Mouse (Mus musculus) B cell, adult 2 months (primary cell): Measurements from ENCODE around the gene Stx18.

Experiments
- DNase-seq, 2 experiments: peaks; one replicate each; pipeline ENCODE4 v3.0.0; 2022

The Stx18 gene

DNA sequence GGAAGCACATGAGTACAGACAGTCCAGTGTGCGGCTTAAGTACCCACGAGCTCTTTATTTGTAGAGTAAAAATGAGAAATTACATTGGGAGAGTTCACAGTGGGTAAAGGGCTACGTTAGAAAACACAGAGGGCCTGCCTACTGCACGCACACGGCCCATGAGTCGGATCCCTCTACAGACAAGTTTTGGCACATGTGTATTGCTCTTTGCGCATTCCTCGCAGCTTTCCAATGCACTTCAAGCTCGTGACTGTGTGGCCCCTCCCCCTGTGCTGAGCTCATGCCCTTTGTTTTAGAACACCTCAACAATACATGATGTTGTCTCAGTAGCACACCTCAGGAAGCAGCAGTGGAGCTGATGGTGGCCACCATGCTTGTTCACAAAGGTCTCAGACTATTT is 98.6 kb downstream of the Stx18 start:
- no peak for DNase-seq

DNA sequence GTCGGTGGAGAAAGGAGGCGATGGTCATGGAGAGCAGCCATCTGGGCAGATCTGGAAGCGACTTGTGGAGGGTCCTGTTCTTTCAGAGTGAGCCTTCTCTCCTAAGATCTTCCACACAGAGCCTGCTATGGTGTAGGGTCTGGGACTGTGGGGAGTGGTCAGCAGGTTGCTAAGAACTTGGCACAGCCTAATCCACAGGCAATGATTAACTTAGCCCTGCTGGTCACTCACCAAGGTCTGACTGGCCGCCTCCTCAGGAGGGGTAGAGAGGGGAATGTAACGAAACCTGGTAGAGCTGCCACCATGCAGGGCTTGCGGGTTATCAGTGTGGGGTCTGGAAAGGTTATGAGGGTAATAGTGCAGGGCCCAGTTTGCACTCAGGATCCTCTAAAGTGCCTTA is 102.4 kb downstream of the Stx18 start:
- no peak for DNase-seq

DNA sequence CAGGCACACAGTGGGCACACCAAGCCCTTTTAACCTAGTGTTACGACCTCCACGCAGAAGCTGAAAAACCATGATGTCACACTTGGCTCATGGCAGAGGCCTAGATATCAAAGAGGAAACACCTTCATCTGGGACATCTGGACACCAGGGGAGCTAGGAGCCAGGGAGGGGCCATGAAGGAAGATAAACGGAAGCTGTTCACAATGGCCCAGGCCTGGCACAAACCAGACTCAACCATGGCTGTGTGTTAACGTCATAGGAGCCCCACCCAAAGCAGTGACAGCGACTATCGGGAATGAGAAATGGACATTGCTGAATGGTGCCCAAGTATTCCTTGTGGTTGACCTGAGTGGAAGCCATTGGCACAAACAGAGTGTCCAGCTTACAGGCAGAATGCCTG is 108.0 kb downstream of the Stx18 start:
- DNase-seq, result no peak

DNA sequence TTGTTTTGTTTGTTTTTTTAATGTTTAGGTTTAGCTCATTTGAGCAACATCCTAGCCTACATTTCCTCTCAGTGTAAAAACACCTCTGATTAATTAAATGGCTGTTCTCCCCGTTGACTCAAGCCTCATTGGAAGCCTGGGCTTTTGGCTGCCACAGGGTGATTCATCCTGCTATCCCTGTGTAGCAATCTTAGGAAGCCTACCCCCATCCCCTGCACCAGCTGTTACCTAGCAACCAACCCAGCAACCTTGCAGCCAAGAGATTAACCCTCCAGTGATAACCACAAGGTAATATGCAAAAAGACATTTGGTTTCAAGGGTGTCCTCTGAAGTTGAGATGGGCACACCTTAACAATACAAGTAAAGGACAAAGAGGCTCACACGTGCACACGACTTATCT is 112.7 kb downstream of the Stx18 start:
- no peak for DNase-seq

DNA sequence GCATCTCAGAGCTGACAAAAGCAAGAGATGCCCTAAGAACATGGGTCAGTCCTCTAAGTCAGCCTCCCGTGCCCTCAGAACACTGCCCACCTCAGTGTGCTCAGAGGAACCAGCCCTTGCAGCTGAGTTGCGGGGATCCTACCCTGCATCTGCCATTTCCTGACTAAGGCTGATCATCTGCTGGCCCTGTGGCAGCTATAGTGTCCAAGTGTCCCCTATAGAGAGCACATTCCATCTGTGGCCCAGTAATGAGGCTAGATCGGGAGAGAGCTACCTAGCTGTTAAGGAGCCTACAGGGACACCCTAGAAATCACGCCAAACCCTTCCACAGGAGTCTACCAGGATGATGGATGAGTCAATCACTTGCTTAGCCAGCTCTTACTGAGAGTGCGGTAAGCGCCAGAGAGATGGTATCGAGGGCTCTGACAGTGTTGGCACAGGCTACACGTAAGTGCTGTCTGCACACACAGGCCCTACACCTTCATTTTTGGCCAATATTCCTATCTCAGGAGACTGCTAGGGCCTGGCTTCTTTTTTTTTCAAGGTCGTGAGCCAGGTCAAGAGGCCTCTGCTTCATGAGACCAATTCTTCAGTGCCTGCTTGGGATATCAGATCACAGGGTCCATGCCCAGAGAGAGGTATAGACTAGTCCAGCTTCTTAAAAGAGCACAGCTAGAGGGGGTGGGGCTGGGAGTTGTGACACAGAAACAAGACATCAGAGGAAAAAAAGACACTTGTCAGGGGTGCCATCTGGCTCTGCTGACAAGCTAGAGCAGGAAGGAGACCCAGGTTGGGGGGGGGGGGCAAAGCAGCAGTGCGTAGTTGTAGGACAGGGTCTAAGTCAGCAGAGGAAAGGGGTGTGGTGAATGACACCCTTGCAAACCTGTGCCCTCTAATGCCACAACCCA is 113.9 kb downstream of the Stx18 start:
- no peak for DNase-seq

DNA sequence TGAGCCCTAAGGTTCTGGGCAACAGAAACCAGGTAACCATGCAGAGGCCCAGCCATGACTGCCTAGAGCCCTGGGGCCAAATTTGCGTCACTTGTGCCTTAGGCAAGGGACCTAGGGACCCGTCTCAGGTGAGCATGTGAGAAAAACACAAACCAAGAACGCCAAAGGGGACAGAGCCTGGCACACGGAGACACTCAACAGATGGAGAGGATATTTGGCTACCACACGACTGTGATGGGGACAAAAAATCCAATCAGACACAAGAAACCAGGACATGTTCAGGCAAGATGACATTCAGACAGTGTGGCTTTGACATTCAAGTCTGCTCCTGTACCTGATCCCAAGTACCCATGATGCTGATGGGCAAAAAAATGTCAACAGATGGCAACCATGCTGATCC is 115.1 kb downstream of the Stx18 start:
- DNase-seq, result no peak

DNA sequence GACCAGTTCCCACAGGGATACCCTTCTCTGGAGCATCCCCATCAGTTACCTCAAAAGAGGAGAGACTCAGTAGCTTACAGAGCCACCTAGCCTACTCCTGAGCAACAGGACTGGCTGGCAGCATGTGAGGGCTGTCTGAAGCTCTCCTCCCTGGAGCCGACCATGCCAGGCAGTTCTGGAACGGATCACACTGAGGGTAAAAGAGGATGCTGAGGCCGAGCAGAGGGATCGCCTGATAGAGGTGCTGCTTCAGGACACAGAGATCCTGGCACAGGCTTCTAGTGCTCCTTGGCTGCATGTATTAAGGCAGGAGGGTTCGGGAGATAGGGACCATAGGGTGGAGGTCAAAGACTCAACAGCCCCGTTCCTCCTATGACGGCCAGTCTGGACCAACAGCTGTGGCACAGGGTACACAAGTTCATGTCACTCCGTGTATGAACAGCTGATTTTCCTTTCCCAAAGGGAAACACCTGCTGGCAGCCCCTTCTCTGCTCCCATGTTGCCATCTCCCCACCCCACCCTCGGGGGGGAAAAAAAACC is 119.0 kb downstream of the Stx18 start:
- DNase-seq, result no peak

DNA sequence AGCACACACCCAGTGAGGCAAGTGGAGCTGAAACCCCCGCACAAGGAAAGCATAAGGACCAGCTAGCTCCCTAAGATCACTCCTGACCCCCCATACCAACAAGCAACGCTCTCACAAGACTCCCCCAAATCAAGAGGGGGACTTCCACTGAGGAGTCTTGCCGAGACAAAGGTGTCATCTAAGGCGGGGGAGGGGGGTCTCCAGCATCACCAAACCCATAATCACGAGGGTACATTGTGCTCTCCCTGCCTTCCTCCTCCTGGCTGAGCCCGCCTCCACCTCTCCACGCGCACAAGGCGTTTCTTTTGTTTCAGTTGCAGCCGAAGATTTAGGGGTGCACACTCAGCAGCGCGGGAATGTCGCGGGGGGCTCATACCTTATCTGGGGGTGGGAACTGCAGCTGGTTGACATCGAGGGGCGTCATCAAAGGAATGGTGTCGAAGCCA is 120.0 kb downstream of the Stx18 start:
- DNase-seq, result no peak

DNA sequence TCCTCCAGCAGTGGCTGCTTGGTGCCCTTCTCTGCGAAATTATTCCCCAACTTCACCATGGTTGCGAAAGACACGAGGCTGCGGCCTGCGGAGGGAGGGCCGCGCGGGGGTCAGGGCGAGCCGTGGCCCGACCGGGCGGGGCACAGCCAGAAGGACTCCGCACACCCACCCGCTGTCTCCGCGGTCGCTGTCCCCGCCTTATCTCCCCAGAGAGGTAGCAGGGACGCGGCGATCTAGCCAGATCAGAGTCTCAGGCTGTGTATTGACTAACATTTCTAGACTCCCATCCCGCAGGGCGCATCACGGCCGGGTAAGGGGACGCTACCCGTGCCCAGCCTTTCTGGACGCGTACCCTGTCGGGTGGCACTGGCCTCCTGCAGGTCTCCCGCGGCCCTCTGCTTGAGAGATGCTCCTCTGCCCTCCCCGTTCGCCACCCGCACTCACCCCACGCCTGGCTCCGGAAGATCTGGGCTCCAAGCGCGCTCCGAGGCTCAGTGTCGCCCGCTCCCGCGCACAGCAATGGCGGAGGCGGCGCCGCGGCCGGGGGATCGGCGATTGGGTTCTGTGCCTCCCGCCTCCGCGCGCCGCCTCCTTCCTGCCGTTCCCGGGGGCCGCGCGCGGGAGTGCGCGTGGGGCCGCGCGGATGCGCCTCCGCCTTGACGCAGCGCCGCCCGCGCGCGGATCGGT is 120.5 kb downstream of the Stx18 start:
- DNase-seq, result no peak

DNA sequence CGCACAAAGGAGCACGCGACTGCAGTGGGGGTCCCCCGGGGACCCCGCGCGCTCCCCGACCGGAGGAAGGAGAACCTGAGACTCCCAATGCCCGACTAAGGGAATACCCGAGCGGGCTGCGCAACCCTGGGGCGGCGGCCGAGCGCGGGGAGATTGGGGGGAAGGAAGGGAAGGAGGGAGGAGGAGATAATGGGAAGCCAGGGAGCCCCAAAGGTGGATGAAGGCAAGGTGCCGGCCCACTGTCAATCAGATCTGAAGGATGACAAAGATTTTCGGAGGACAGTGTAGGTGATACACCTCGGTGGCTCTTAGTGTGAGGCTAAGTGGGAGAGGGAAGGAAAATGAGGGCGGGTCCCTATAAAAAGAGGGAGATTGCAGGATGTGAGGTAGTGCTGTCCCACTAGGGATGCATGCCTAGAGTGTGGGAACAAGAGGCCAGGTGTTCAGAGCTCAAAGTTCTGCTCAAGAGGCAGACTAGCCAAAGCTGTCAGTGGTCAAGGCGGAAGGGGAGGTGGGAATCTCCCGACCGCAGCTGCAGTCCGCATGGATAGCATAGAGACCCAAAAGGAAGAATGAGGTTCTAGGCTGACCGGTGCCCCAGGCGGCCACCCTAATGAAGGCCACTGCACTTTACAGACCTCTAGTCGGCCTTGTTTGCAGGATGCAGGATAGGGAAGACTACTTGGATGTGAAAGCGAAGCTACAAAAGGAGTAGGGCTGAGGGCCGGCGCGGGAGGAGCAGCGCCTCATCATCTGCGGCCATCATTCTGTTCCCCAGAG is 121.3 kb downstream of the Stx18 start, which contains the start of gene Nsg1:
Gene Nsg1, minus strand, starts transcription at position 274 of the 780 bp plus-strand sequence.
- no peak for DNase-seq

DNA sequence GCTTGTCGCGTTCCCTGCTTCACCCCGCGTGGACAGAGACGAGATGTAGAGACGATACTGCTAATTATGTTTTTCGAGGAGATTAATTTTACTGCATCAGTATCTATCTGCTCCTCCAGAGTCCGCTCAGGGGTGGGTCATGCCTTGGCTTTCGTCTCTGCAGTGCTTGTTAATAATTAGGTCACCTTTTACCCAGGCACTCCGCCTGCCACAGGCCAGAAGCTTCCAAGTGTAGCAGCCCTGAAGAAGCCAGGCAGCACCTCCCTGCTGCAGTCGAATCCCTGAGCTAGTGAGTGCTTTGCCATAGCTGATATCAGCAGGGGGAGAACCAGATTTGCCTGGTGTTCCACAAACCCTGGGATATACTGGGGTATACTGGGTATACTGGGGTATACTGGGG is 130.0 kb downstream of the Stx18 start:
- no peak for DNase-seq

DNA sequence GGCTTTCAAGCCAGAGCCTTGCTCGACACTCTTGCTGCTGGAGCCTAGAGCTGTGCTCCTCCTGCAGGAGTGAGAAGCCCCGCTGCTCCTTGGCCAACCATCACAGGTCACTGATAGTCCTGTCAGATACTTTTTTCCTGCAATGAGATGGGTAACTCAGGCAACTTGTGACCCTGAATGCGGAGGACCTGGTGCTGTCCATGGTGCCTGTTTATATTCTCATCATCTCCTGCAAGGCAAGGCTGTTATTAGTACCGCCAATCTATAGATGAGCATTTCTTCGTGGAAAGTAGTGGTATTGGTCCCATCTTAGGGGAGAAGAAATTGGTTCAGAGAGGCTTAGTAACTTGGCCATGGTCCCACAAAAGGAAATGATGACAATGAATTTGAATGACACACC is 135.2 kb downstream of the Stx18 start:
- DNase-seq, result no peak

DNA sequence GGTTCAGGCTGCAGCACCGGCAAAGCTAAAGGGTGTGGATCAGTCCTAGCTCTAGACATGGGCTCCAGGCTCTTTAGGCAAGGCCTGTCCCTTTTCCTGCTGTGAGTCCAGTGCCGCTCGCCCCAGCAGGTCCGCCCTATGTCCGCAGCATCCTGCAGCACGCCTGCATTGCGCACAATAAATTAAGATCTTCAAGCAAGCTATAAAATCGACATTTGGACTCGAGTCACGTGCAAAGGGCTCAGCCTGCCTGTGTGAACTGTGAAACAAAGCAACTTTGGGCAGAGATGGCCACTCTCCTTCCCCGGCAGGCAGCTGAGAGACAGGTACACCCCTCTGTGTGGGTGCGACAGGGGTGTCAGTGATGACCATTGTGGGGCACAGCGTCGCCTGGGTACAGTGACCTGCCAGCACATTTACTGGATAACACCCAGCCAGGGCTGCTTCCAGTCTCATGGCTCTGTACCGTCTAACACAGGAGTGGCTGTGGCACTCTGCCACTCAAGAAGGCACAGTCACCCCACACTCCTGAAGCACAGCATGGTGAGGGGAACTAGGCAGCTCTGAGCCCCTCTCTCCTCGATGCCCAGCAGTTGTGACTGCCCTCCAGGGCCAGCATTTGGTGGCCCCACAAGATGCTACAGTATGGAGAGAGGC is 135.8 kb downstream of the Stx18 start:
- no peak for DNase-seq

DNA sequence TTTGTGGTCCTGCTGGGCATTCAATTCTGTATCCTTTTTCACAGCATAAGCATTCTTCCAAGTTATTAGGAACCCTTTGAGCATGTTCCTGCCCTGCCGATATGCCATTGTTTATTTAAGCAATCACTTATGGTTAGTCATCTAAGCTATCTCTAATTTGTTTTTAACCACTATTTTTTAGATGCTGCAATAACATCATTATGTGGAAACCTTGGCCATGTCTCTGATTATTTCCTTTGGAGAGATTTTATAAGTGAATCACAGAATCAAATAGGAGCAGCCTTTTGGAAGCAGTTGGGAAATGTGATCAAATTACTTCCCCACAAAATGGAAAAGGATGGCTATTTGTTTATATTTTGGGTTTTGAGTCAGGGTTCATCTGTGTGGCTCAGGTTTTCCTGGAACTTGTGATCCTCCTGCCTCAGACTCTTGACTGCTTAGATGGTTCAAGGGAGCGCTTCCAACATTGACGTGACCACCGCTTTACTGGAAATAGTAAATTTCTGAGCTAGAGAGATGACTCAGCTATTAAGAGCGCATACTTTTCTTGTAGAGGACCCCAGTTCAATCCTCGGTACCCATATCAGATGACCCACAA is 146.2 kb downstream of the Stx18 start:
- no peak for DNase-seq

DNA sequence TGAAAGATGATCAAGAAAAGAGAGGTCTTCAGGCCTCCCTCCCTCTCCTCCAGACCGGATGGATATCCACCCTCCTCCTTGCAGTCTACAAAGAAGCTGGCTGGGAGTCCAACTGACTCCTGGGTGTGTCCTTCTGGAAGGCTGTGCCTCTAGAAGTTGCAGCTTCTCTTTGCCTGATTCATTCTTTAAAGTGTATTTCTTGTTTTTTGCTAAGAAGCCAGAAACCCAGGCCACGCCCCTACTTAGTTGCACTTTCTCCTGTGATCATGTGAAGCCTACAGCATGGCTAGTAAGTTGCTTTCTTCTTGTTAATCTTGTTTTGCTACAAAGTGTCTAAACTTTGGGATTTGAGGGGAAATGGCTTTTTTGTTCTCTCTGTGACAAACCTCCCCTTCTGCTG is 148.5 kb downstream of the Stx18 start:
- no peak for DNase-seq
